20 mouse cellular contexts compared by ENCODE assay signal in genomic region chr1:135438801-135439200, GRCm38 (mm10).
"Had no signal": no experiment of that assay in that cellular context is flagged by ENCODE, and none has a peak within 500 bp of the region (broad histone marks: within the 10 kb centered on the region; RNA-seq: fewer than 3 reads in every experiment).

No protein-coding gene starts in this region.

- H3K9ac ChIP-seq: lung, embryonic 14.5 days; midbrain, embryonic 12.5 days; neural tube, embryonic 13.5 days; neural tube, embryonic 15.5 days; stomach, embryonic 15.5 days had no signal

- DNase-seq: lung, adult 18-20 months; lung, embryonic 14.5 days; lung, postnatal 10 days; lung, postnatal 4 days; midbrain, embryonic 14.5 days; retina, postnatal 1 day; right cerebral cortex, adult 18-20 months; right cerebral cortex, postnatal 25 days; right cerebral cortex, postnatal 4 days; thymus, adult 18-20 months; thymus, postnatal 14 days; thymus, postnatal 36 days had no signal

- ATAC-seq: midbrain, embryonic 16.5 days had no signal

- H3K27me3 ChIP-seq: midbrain, embryonic 12.5 days; neural tube, embryonic 13.5 days; neural tube, embryonic 15.5 days; stomach, embryonic 15.5 days had no signal

- H3K27ac ChIP-seq: midbrain, embryonic 10.5 days; midbrain, embryonic 12.5 days; neural tube, embryonic 13.5 days; neural tube, embryonic 15.5 days; stomach, embryonic 15.5 days; stomach, postnatal 0 days had no signal

- H3K4me3 ChIP-seq: midbrain, embryonic 10.5 days; midbrain, embryonic 12.5 days; myocyte; neural tube, embryonic 13.5 days; neural tube, embryonic 15.5 days; stomach, embryonic 15.5 days had no signal

- H3K4me2 ChIP-seq: lung, embryonic 14.5 days; midbrain, embryonic 12.5 days; neural tube, embryonic 13.5 days; neural tube, embryonic 15.5 days; stomach, embryonic 15.5 days had no signal

- H3K9me3 ChIP-seq: midbrain, embryonic 10.5 days; midbrain, embryonic 12.5 days; neural tube, embryonic 13.5 days; neural tube, embryonic 15.5 days; stomach, embryonic 15.5 days had no signal

- H3K4me1 ChIP-seq: midbrain, embryonic 10.5 days; midbrain, embryonic 12.5 days; neural tube, embryonic 13.5 days; neural tube, embryonic 15.5 days; stomach, embryonic 15.5 days had no signal
